Mouse (Mus musculus) naive thymus-derived CD4-positive, alpha-beta T cell, adult 5 months (primary cell): ENCODE measurements around the gene Ccdc85b. TPM values are rescaled to one million over a fixed set of nuclear protein-coding genes. Genes with fewer than 3 reads are reported as not detected.

Source experiments
- polyA plus RNA-seq: library from polyadenylated mRNA; unstranded; fragments of 100-300 nt; shearing (Covaris generic); gene quantifications from one replicate; pipeline ENCODE4 v1.2.1, GENCODE M21; 2017

Ccdc85b gene
- 7.4 TPM for polyA plus RNA-seq

DNA sequence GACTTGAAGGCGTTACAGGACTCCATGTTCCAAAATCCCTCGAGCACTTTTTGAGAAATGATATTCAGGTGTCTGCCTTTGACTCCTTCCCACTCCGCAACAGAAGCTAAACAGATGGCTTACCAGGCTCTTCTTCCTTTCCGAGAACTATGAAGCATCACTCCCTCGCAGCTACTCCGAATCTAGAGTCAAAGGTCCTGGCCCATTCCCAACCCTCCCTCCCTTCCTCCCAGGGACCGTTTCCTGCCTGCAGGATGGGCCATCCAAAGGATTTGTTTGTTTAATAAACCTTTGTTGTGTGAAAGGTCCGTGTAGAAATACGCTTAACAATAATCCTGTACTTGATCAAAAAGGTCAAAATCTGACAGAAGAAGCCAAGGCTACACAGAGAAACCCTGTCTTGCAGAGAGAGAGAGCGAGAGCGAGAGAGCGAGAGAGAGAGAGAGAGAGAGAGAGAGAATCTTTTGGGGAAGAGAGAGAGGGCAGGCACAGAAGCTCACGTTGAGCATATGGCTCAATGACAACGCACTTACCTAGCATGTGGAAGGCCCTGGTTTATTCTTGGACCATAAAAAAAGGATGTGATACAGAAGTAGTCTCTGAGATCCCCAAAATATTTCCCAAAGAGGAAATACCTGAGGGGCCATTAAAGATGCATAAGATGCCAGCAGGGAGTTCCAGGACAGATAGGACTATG, at the start of gene Ccdc85b:
Ccdc85b (minus strand) TSS at position 149 of the 697 bp plus-strand sequence.

GRCm38 (mm10) chr19:5503687-5504086, 46.0 kb upstream of the Ccdc85b start, which contains the start of gene 1700020D05Rik:
Gene 1700020D05Rik, minus strand, starts transcription at chr19:5503787.

GRCm38 (mm10) chr19:5490313-5490897, 32.7 kb upstream of the Ccdc85b start, which contains the start of gene Cfl1:
Gene Cfl1, plus strand, starts transcription at chr19:5490455.

DNA sequence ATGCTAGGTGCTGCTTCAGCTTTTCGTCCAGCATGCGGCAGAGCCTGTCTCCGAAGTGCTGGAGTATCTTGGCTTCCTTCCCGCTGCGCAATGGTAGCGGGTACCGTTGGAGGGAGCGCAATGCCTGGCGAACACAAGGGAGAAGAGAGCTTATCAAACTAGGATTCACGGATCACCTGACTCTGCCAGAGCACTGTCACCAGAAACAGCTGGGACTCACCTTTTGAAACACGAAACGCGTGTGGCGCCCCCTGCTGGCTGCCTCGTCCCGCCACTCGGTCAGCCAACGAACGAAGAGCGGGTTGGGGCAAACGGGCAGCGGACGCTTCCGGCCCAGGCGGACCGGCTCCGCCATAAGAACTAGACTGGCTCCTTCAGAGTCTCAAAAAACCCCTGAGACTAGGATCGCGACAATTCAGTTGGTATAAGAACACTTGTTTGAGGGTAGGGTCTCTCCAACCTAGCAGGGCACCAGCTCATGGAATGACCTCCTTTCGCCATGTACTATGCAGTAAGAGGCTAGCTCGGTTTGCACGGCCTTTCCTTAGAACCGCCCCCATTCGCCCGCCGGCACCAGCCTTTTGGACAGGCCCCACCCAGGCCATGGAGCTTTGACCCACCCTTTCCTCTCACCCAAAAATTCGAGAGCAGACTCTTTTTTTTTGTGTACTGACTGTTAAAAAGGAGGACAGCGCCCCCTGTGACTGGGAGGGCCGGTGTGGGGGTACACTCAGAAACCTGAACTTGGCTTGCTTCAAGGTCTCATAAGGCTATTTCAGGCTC, 30.3 kb upstream of the Ccdc85b start, which contains the start of gene Mus81:
Mus81 (minus strand) TSS at position 635 of the 783 bp plus-strand sequence.

GRCm38 (mm10) chr19:5473720-5474119, 16.0 kb upstream of the Ccdc85b start, which contains the start of gene Efemp2:
Gene Efemp2, plus strand, starts transcription at chr19:5473954.

GRCm38 (mm10) chr19:5468374-5468773, 10.7 kb upstream of the Ccdc85b start, which contains the start of gene Ctsw:
Gene Ctsw, minus strand, starts transcription at chr19:5468507.

GRCm38 (mm10) chr19:5460465-5460911, 2.8 kb upstream of the Ccdc85b start, which contains the start of gene Fibp:
Gene Fibp, plus strand, starts transcription at chr19:5460615.

DNA sequence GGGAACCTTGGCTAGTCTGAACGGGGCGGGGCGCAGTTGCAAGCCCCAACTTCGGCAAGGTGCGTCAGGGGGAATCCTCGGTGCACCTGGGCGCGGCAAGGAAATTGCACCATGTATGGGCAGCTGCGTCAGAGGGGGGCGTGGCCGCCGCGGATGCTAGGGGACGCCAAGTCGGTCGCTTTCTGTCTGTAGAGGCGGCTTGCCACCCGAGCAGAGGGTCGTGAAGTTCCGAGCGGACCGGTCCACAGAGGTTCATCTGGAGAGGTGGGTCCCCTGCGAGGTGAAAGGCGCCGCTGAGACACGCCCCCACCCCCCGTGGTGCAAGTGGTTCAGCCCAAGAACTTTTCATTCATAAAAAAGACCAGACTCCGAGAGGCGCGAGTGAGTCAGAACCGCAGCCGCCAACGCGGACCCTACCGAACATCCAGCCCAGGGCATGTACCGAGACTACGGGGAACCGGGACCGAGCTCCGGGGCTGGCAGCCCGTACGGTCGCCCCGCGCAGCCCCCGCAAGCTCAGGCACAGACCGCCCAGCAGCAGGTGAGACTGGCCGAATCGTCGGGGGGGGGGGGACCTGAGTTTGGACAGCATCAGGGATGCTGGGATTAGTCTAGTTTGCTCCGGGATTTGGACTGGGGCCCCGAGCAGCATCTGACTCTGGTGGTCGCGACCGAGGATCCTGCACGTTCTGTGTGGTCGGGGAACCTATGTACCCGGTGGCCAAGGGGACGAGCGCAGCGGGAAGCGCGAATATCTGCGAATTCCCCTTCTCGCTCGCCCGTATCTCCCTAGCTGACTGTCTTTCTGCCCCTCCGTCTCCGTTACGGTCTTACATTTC, 10.0 kb downstream of the Ccdc85b start, which contains the start of gene Fosl1:
Fosl1 (plus strand) TSS at position 33 of the 839 bp plus-strand sequence.

DNA sequence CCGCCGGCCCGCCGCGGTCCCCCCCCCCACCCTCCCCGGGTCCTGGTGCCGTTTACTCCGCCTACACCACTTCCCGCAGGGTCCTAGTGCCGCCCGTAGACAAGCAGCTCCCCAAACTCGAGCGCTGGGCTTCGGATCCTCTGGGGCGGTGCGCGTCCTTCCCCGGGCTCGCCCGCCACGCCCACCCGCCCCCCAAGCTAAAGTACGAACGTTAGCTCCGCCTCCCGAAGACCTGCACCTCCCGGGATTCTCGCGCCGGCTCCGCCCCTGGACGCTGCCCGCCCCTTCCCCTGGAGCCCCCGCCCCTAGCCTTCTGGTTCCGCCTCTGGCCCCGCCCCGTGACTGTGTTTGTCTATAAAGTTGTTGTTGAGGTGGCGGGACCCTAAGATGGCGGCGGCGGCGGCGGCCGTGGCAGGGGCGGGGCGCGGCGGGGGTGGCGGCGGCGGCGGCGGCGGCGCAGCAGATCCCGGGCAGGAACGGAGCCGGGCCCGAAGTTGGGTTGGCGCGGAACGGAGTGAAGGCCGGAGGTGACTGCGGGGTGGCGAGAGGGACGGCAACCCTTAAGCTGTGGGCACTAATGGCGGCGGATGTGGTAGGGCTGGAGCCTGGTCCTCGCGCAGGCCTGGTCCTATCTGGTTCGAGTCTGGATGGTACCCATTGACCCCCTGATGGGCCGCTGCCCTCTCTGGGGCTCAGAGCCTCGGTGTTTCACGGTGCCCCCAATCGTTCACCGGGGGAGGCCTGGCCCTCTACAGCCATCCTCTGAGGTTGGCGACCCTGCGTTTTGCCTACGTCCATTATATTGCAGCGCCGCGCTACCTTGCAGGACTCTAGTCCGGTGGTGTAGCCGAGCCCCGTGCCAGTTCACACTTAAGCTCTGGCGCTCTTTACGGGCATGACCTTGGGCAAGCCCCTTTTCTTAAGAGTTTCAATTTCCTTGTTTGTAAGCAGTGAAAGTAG, 32.6 kb downstream of the Ccdc85b start, which contains the start of the genes Drap1 and AI837181:
Drap1 (minus strand) TSS at position 198 of the 960 bp plus-strand sequence.
AI837181 (plus strand) TSS at position 363 of the 960 bp plus-strand sequence.

Other genes starting within 250 kb of the Ccdc85b start
- 141 TPM for gene Pacs1, start 184.8 kb downstream of the Ccdc85b start, polyA plus RNA-seq
- gene Sf3b2, start 162.4 kb downstream of the Ccdc85b start, polyA plus RNA-seq = 321 TPM
- gene Gal3st3, start 159.6 kb downstream of the Ccdc85b start, polyA plus RNA-seq = not detected
- gene Catsper1, start 122.2 kb downstream of the Ccdc85b start, polyA plus RNA-seq = not detected
- gene Cst6, start 108.3 kb downstream of the Ccdc85b start, polyA plus RNA-seq = not detected
- 47.0 TPM for gene Eif1ad, start 91.2 kb downstream of the Ccdc85b start, polyA plus RNA-seq
- 229 TPM for gene Banf1, start 90.7 kb downstream of the Ccdc85b start, polyA plus RNA-seq
- gene Sart1, start 69.2 kb downstream of the Ccdc85b start, polyA plus RNA-seq = 303 TPM
- 2.2 TPM for gene Tsga10ip, start 55.4 kb downstream of the Ccdc85b start, polyA plus RNA-seq
- gene Drap1, start 32.9 kb downstream of the Ccdc85b start, polyA plus RNA-seq = 195 TPM
- gene AI837181, start 32.8 kb downstream of the Ccdc85b start, polyA plus RNA-seq = 35.8 TPM
- gene Fosl1, start 10.3 kb downstream of the Ccdc85b start, polyA plus RNA-seq = not detected
- gene Fibp, start 2.7 kb upstream of the Ccdc85b start, polyA plus RNA-seq = 75.8 TPM
- gene Ctsw, start 10.6 kb upstream of the Ccdc85b start, polyA plus RNA-seq = 75.3 TPM
- gene Efemp2, start 16.1 kb upstream of the Ccdc85b start, polyA plus RNA-seq = 0.81 TPM
- gene Mus81, start 30.5 kb upstream of the Ccdc85b start, polyA plus RNA-seq = 45.4 TPM
- 2,727 TPM for gene Cfl1, start 32.6 kb upstream of the Ccdc85b start, polyA plus RNA-seq
- gene 1700020D05Rik, start 45.9 kb upstream of the Ccdc85b start, polyA plus RNA-seq = not detected
- gene Snx32, start 52.6 kb upstream of the Ccdc85b start, polyA plus RNA-seq = 3.7 TPM
- gene Ovol1, start 102.8 kb upstream of the Ccdc85b start, polyA plus RNA-seq = not detected
- gene Ap5b1, start 110.1 kb upstream of the Ccdc85b start, polyA plus RNA-seq = 8.4 TPM
- gene Rnaseh2c, start 144.0 kb upstream of the Ccdc85b start, polyA plus RNA-seq = 94.3 TPM
- 78.7 TPM for gene Kat5, start 152.3 kb upstream of the Ccdc85b start, polyA plus RNA-seq
- gene Rela, start 179.6 kb upstream of the Ccdc85b start, polyA plus RNA-seq = 221 TPM
- gene Sipa1, start 205.8 kb upstream of the Ccdc85b start, polyA plus RNA-seq = 178 TPM
- gene Map3k11, start 230.8 kb upstream of the Ccdc85b start, polyA plus RNA-seq = 53.1 TPM
- gene Pcnx3, start 231.0 kb upstream of the Ccdc85b start, polyA plus RNA-seq = 58.4 TPM
- 0.46 TPM for gene Kcnk7, start 246.5 kb upstream of the Ccdc85b start, polyA plus RNA-seq